Mouse (Mus musculus): ENCODE results near the gene Lrrc20.

GRCm38 (mm10) chr10:61555155-61555554 is 79.6 kb downstream of the Lrrc20 start:
- TF ChIP-seq CTCF (IDR thresholded peaks at IDR 0.05; ENCODE audit: insufficient read depth, low read depth, low read length) (no peak), POLR2A (IDR thresholded peaks at IDR 0.05; ENCODE audit: insufficient read depth, low read depth, low read length) (no peak)

Data from olfactory bulb, adult 2 months (tissue).